Mouse (Mus musculus): ENCODE measurements around the gene Tmem169.
A peak's percentile ranks its signal among the peaks of the same experiment; 100 is the strongest.

DNA sequence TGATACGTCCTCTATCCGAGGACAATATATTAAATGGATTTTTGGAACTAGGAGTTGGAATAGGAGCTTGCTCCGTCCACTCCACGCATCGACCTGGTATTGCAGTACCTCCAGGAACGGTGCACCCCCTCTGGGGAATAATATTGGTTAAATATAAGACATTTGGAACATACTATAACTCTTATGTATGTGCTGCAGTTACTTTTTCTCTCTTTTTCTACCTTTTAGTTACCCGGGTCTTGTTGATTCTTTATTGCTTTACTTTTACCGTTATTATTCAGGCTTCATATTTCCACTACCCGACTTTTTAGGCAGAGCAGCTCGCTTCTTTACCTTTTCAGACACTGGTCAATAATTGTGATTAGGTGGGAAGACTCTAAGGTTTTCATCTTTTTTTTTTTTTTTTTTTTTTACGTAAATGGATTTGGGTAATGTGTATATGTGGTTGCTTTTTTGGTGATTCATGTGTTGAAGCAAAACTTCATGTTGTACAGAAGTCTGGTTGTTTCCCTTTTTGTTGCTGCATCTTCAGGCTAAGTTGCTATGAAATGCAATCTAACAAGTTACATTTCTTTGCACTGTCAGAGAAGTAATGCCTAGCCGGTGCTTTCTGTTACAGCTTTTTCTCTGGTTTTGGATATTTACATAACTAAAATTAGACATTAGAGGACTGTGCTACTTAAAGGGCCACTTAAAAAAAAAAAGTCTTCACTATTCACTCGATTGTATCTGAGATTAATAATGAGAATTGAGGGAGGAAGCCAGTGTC lies 47.0 kb upstream of the Tmem169 start:
- TF ChIP-seq CTCF (IDR thresholded peaks at IDR 0.05; ENCODE audit: control insufficient read depth, insufficient read depth, insufficient read length), result no peak
- no peak for TF ChIP-seq USF1 (IDR thresholded peaks at IDR 0.05; ENCODE audit: low read depth)
- peak; percentile 24 for TF ChIP-seq CEBPB (IDR thresholded peaks at IDR 0.05; ENCODE audit: low read depth)
- TF ChIP-seq MAX (IDR thresholded peaks at IDR 0.05), result no peak

All from C2C12 (cell line).